Mouse (Mus musculus) kidney, adult 2 months (tissue): ENCODE data around the gene Ang4. TPM values are rescaled to one million over a fixed set of nuclear protein-coding genes. Genes with fewer than 3 reads are reported as not detected.

Experiments used
- DNase-seq: peaks from one replicate; pipeline ENCODE4 v3.0.0; 2021
- H3K27ac ChIP-seq: fragments of 200-500 bp; 2 replicates; pipeline ENCODE4 v1.5.1; 2012; ENCODE audit warnings: low read depth, low read length, control low read depth, inconsistent platforms; ENCODE audit not compliant: insufficient read depth
- H3K27me3 ChIP-seq: fragments of 200-500 bp; replicated peaks from 2 replicates; pipeline ENCODE4 v1.6.1; 2012; ENCODE audit warnings: mild to moderate bottlenecking, moderate library complexity, low read length, inconsistent platforms; ENCODE audit not compliant: control insufficient read depth, insufficient read depth
- H3K36me3 ChIP-seq: fragments of 200-500 bp; 2 replicates; pipeline ENCODE4 v1.6.1; 2012; ENCODE audit warnings: mild to moderate bottlenecking, moderate library complexity, low read length, inconsistent platforms; ENCODE audit not compliant: control insufficient read depth, insufficient read depth
- H3K4me1 ChIP-seq: fragments of 200-500 bp; 2 replicates; pipeline ENCODE4 v1.6.1; 2011; ENCODE audit warnings: low read length; ENCODE audit not compliant: control insufficient read depth, insufficient read depth
- H3K4me3 ChIP-seq: fragments of 200-500 bp; 2 replicates; pipeline ENCODE4 v1.5.1; 2011; ENCODE audit warnings: mild to moderate bottlenecking, low read depth, low read length, control low read depth; ENCODE audit not compliant: insufficient read depth
- CTCF ChIP-seq: fragments of 200-500 bp; conservative IDR thresholded peaks from 2 replicates; pipeline ENCODE4 v1.5.1; 2011; ENCODE audit warnings: low read depth, mild to moderate bottlenecking, control low read depth, low read length, moderate library complexity, mixed read lengths; ENCODE audit not compliant: insufficient read depth, insufficient read length
- POLR2A ChIP-seq: fragments of 200-500 bp; IDR thresholded peaks from one replicate; pipeline ENCODE4 v1.6.1; 2011; ENCODE audit warnings: low read depth, low read length, control low read depth
- WGBS: fragments of 180-500 bp; shearing (Covaris S2); methylation state at CpG from one replicate; pipeline ENCODE4 v1.1.7; 2018; 5-methylcytosine and 5-hydroxymethylcytosine counted together
- polyA plus RNA-seq: library from polyadenylated mRNA; depleted of rRNA; stranded (reverse); fragments of >200 nt; gene quantifications from 2 replicates; pipeline ENCODE4 v1.2.3, GENCODE M21; 2012; rRNA removed

Gene Ang4
- not detected in 2 replicates for polyA plus RNA-seq

DNA sequence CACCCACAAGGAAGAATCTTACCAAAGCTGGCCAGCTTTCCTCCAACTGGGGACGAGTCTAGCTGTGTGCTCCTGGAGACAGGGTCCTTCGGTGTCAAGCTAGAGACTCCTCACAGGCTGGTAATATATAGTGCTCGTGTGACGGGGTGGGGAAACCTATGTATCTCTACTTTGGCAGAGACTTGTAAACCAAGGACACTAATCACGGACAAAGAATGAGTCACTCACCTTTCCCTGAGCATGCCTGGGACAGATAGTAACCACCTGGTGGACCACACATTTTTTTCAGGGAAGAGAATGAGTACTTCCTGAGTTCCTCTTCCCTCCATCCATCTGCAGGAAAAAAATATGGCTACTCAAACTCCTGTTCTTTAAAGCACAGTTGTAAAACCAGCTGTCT, at the start of gene Ang4:
Gene Ang4 (minus strand): TSS at position 101 of the 400 bp plus-strand sequence.
- no peaks in the 10 kb centered on the region for H3K27me3 ChIP-seq
- 66% methylated on average over 5 of the region's 5 CpGs for WGBS
- H3K36me3 ChIP-seq, result no peaks in the 10 kb centered on the region
- TF ChIP-seq CTCF, result no peak
- TF ChIP-seq POLR2A, result no peak
- H3K4me1 ChIP-seq, result no peaks in the 10 kb centered on the region
- H3K27ac ChIP-seq, result no peak within 1 kb of the TSS
- DNase-seq, result no peak
- H3K4me3 ChIP-seq, result no peak within 1 kb of the TSS

DNA sequence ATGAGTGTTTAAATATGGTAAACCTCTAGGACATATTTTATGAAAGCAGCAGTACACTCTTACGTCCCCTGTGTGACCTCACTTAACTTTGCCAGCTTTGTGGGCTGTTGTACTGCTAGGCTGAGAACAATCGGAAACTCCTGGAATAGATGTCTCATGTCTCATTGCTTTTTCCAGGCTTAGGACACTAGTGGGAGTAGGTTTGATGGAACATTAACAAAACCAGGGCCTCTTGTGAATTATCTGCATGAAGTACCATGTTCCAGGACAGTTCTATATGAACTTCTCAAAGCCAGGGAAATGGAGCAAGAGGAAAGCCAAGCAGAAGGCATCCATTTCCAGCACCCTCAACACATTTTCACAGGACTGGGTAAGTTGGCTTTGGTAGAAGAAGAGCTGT, 26.4 kb upstream of the Ang4 start, which contains the start of gene AY358078:
Gene AY358078 (plus strand): TSS at position 301 of the 400 bp plus-strand sequence.
- no peak within 1 kb of the TSS for H3K4me3 ChIP-seq
- H3K27ac ChIP-seq, result no peak within 1 kb of the TSS
- H3K4me1 ChIP-seq, result no peaks in the 10 kb centered on the region
- WGBS, result 82% methylated on average over 2 of the region's 2 CpGs
- no peak for DNase-seq
- no peaks in the 10 kb centered on the region for H3K27me3 ChIP-seq
- no peaks in the 10 kb centered on the region for H3K36me3 ChIP-seq
- TF ChIP-seq CTCF (no peak), POLR2A (no peak)

DNA sequence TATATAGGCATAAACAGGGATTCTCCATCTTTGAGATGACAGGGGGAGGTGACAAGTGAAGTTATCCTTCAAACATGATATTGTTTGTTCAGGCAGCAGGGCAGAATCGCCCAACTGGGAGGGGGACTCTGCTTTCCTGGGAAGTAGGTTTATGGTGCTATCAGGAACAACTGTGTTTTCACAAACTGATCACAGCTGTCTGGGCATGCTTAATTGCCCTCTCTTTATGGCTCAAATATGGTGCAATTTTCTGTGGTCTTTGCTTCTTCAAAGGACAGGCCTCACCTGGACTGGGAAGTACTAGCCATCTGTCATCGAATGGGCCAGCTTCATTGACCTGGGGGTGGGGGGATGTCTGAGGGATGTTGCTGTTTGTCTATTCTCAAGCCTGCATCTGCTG, 20.7 kb upstream of the Ang4 start:
- TF ChIP-seq CTCF (no peak), POLR2A (no peak)
- H3K27ac ChIP-seq, result no peak overlapping the region
- WGBS, result 7% methylated on average over 2 of the region's 2 CpGs
- DNase-seq, result no peak
- no peaks in the 10 kb centered on the region for H3K27me3 ChIP-seq
- no peaks in the 10 kb centered on the region for H3K4me1 ChIP-seq
- no peak overlapping the region for H3K4me3 ChIP-seq
- no peaks in the 10 kb centered on the region for H3K36me3 ChIP-seq

DNA sequence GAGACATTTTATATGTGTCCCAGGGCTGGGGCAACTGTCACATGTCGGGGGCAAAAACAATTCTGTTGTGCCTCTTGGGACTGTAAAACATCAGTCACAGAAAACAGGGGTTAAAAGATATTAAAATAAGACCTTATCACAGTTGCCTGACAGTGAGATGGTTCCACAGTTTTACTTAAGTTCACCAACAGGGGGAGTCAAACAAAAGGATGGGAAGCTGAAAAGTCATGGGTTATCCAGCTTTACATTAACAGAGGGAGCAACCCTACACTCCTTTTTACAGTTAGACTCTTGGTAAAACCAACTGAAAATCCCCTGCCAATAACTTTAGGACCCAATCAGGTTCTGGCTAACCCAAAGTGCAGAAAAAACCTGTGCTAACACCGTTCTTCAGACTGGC, 15.8 kb upstream of the Ang4 start:
- Histone ChIP-seq H3K4me1 (no peaks in the 10 kb centered on the region), H3K27ac (no peak overlapping the region), H3K36me3 (no peaks in the 10 kb centered on the region), H3K27me3 (no peaks in the 10 kb centered on the region), H3K4me3 (no peak overlapping the region)
- no peak for DNase-seq
- no peak for TF ChIP-seq CTCF
- no peak for TF ChIP-seq POLR2A
- 76% methylated on average over 2 of the region's 2 CpGs for WGBS

DNA sequence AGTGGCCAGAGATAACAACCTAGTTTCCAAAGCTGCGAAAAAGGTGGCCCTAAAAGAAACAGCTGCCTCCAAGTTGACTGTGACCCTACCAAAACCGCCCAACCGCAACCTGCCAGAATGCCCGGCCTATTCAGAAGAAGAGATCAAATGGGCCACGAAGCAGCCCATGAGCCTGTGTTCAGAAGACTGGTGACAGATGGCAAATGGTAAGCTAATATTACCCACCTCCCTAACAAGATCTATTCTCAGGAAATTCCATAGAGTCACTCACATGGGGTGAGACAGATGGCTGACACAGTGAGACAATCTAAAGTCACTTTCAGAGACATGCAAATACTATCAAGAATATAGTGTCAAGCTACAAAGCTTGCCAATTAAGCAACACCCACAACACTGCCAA, 13.7 kb upstream of the Ang4 start:
- H3K4me1 ChIP-seq, result no peaks in the 10 kb centered on the region
- WGBS, result 41% methylated on average over 5 of the region's 5 CpGs
- H3K27ac ChIP-seq, result no peak overlapping the region
- no peak for DNase-seq
- H3K4me3 ChIP-seq, result no peak overlapping the region
- H3K36me3 ChIP-seq, result no peaks in the 10 kb centered on the region
- TF ChIP-seq POLR2A, result no peak
- TF ChIP-seq CTCF, result no peak
- H3K27me3 ChIP-seq, result no peaks in the 10 kb centered on the region

DNA sequence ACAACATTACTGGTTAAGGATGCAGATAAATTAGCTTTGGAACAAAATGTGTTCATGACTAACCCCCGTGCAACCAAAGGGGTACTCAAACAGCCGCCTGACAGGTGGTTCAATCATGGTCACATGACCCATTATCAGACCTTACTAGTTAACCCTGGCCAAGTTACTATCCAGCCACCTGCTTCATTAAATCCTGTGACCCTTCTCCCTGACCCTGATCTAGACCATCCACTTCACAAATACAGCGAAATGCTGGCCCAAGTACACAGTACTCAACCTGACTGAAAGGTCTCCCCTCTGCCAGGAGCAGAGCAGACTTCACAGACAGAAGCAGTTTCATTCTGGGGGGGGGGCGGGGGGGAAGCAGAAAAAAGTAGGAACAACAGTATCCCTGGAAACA, 12.9 kb upstream of the Ang4 start:
- DNase-seq, result no peak
- Histone ChIP-seq H3K27ac (no peak overlapping the region), H3K36me3 (no peaks in the 10 kb centered on the region), H3K4me1 (no peaks in the 10 kb centered on the region), H3K27me3 (no peaks in the 10 kb centered on the region), H3K4me3 (no peak overlapping the region)
- WGBS, result 45% methylated on average over 4 of the region's 4 CpGs
- no peak for TF ChIP-seq CTCF
- no peak for TF ChIP-seq POLR2A

DNA sequence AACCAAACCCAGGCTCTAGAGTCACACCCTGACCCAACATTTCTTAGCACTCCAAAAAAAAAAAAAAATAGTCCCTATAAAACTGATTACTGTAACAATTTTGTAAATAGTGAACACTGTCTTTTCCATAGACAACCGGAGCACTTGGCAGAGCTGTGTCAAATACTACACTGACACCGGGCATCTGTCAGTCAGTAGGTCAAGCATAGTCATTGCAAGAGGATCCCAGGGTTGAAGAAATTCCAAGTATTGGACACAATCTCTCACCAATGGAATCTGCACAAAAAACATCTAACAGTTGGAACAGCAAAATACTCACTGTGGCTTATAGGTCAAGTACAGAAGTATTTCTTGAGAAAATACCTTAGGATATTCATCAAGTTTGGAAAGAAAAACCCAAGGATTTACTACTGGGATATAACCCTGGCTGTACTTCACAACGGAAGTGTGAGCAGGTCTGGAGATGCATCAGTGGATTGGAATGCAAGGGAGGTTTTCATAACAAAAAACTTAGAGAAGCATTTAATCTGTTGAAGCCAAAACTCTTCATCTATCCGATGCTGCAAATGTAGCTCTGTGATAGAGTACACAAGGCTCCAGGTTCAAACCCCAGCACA, 5.6 kb upstream of the Ang4 start:
- DNase-seq, result no peak

DNA sequence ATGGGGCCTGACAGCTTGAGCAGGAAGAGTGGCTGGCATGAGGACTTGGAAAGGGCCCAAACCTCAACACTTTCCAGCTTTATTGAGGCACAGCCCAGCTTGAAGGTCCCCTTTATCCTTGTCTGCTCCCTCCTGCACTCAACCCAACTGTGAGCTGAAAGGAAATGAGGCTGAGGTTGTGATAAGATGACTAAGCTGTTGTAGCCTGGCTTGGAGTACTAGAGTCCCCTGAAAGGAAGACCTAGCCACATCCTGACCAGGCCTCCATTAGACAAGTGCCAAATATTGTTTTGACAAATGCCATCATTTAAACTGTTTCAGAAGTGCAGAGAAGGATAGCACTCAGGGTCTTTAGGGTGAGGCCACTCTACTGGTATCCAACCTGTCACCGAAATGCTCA, 4.4 kb upstream of the Ang4 start:
- no peak for TF ChIP-seq CTCF
- no peak for TF ChIP-seq POLR2A
- Histone ChIP-seq H3K36me3 (no peaks in the 10 kb centered on the region), H3K27ac (no peak overlapping the region), H3K27me3 (no peaks in the 10 kb centered on the region), H3K4me1 (no peaks in the 10 kb centered on the region), H3K4me3 (no peak overlapping the region)
- DNase-seq, result no peak
- 96% methylated on average over 1 of the region's 1 CpGs for WGBS

More for the DNA sequence above, 5.6 kb upstream of the Ang4 start:
- Histone ChIP-seq H3K4me3 (no peak overlapping the region), H3K4me1 (no peaks in the 10 kb centered on the region), H3K27me3 (no peaks in the 10 kb centered on the region), H3K27ac (no peak overlapping the region), H3K36me3 (no peaks in the 10 kb centered on the region)
- TF ChIP-seq CTCF, result no peak
- TF ChIP-seq POLR2A, result no peak
- WGBS, result 28% methylated on average over 4 of the region's 4 CpGs
